Mouse (Mus musculus): ENCODE results near the gene Tmem131. TPM values are rescaled to one million over a fixed set of nuclear protein-coding genes. Genes with fewer than 3 reads are reported as not detected.
"Not testable (repeated sequence)": the region's sequence is repeated elsewhere in the genome, so short reads cannot be mapped to it uniquely, and the experiment has no call there.

The Tmem131 gene
- polyA plus RNA-seq, 1 experiment from 2014 or later: 16.6 TPM

- Histone ChIP-seq H3K4me3 (ENCODE audit: low read depth, low read length) (no peak overlapping the region), H3K4me1 (ENCODE audit: control insufficient read depth, insufficient read depth, low read length) (no peaks in the 10 kb centered on the region), H3K27me3 (ENCODE audit: control insufficient read depth, insufficient read depth, low read length) (no peaks in the 10 kb centered on the region), H3K27ac (replicated peaks; ENCODE audit: low read depth, low read length) (no peak overlapping the region), H3K9me3 (ENCODE audit: control insufficient read depth, low read length) (no peaks in the 10 kb centered on the region), H3K36me3 (ENCODE audit: control insufficient read depth, insufficient read depth, low read length) (peaks cover 8% of the 10 kb centered on the region; the same call in 1 of the 2 replicates), H3K9ac (ENCODE audit: low read length) (no peak overlapping the region), H3K4me2 (ENCODE audit: low read depth, severe bottlenecking) (no peak overlapping the region)
- ATAC-seq (ENCODE audit: insufficient number of reproducible peaks, low FRiP score, low TSS enrichment, low read depth) (no peak), DNase-seq (ENCODE audit: low spot score) (no peak)
- WGBS: 87% methylated on average over 12 of the region's 12 CpGs
These were observed 107.1 kb downstream of the Tmem131 start for GRCm38 (mm10) chr1:36836274-36836954.

- no peak overlapping the region for H3K9ac ChIP-seq (ENCODE audit: low read length)
- H3K4me2 ChIP-seq (ENCODE audit: low read depth, severe bottlenecking): no peak overlapping the region
- no peaks in the 10 kb centered on the region for H3K27me3 ChIP-seq (ENCODE audit: control insufficient read depth, insufficient read depth, low read length)
- 95% methylated on average over 3 of the region's 3 CpGs for WGBS
- no peak overlapping the region for H3K27ac ChIP-seq (replicated peaks; ENCODE audit: low read depth, low read length)
- H3K4me3 ChIP-seq (ENCODE audit: low read depth, low read length): no peak overlapping the region
- H3K4me1 ChIP-seq (ENCODE audit: control insufficient read depth, insufficient read depth, low read length): peaks cover 5% of the 10 kb centered on the region; the same call in 1 of the 2 replicates
- DNase-seq (ENCODE audit: low spot score) (no peak), ATAC-seq (ENCODE audit: insufficient number of reproducible peaks, low FRiP score, low TSS enrichment, low read depth) (no peak)
- peaks cover 8% of the 10 kb centered on the region; the same call in 1 of the 2 replicates for H3K36me3 ChIP-seq (ENCODE audit: control insufficient read depth, insufficient read depth, low read length)
- H3K9me3 ChIP-seq (ENCODE audit: control insufficient read depth, low read length): no peaks in the 10 kb centered on the region
These were observed 107.9 kb downstream of the Tmem131 start for GRCm38 (mm10) chr1:36835593-36835992.

DNA sequence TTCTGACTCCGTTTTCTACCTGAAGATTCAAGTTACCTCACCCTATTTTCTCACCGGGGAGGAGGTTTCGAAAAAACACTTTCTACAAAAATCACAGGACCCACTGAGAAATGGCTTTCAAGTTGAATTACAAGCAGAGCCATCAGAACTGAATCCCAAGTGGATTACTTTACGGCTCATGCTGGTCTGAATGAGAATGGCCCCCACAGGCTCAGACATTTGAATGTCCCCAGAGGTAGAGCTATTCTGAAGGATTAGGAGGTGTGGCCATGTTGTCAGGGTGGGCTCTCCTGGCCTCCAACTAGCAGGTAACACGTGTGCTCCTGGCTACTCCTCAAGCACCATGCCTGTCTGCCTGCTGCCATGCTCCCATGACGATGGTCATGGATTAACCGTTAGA, 109.4 kb downstream of the Tmem131 start:
- no peak overlapping the region for H3K27ac ChIP-seq (replicated peaks; ENCODE audit: low read depth, low read length)
- H3K4me3 ChIP-seq (ENCODE audit: low read depth, low read length): no peak overlapping the region
- H3K36me3 ChIP-seq (ENCODE audit: control insufficient read depth, insufficient read depth, low read length): peaks cover 6% of the 10 kb centered on the region; the same call in 1 of the 2 replicates
- ATAC-seq (ENCODE audit: insufficient number of reproducible peaks, low FRiP score, low TSS enrichment, low read depth) (no peak), DNase-seq (ENCODE audit: low spot score) (no peak)
- WGBS: 93% methylated on average over 7 of the region's 7 CpGs
- H3K4me1 ChIP-seq (ENCODE audit: control insufficient read depth, insufficient read depth, low read length): peaks cover 5% of the 10 kb centered on the region; the same call in 1 of the 2 replicates
- no peak overlapping the region for H3K4me2 ChIP-seq (ENCODE audit: low read depth, severe bottlenecking)
- no peaks in the 10 kb centered on the region for H3K9me3 ChIP-seq (ENCODE audit: control insufficient read depth, low read length)
- H3K27me3 ChIP-seq (ENCODE audit: control insufficient read depth, insufficient read depth, low read length): no peaks in the 10 kb centered on the region
- H3K9ac ChIP-seq (ENCODE audit: low read length): no peak overlapping the region

DNA sequence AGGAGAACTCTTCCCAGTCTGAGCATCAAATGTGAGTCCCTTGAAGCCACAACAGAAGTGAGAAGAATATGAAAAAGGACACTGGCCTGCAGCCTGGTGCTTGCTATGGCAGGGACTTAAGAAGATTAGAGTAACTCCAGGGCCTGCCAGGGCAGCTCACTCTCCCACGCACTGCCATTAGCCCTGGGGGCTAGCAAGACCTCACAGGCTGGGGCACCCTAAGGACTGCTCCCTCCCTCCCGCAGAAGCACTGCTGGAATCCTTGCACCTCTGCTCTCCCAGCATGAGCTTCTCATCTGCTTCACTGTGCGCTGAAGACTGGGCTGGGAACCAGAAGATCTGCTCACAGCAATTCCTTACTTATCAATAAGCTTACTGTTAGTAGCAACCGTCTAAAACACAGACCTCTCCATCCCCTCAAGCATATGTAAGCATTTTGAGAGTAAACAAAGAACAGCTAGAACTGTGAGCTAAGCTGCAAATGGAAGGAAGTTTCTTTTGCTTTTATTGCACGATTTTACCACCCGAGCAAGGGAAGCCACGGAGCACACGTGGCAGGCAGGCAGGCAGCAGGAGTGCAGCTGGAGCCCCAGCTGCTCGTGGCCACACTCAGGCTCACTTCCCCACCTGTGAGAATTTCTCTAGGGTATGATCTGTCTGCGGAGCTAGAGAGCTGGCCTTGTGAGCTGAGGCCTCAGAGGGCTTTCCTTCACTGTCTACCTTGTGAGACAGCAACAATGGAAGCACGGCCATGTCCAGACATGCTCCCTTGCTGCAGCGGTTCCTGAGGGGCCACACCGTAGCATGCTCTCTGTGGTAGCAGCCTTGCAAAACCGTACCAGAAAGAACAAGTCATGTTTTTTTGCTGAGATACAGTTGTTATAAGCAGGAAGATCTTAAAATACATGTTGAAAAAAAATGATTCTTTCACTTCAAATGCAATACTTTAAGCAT, 112.3 kb downstream of the Tmem131 start:
- Histone ChIP-seq H3K36me3 (ENCODE audit: control insufficient read depth, insufficient read depth, low read length) (peaks cover 11% of the 10 kb centered on the region; the same call in 1 of the 2 replicates), H3K4me2 (ENCODE audit: low read depth, severe bottlenecking) (peak overlapping the region; percentile 7; the same call in 1 of the 2 replicates), H3K27me3 (ENCODE audit: control insufficient read depth, insufficient read depth, low read length) (no peaks in the 10 kb centered on the region), H3K27ac (replicated peaks; ENCODE audit: low read depth, low read length) (peak overlapping the region; percentile 68), H3K9ac (ENCODE audit: low read length) (peak overlapping the region; percentile 7; the same call in 1 of the 2 replicates), H3K4me3 (ENCODE audit: low read depth, low read length) (no peak overlapping the region), H3K9me3 (ENCODE audit: control insufficient read depth, low read length) (no peaks in the 10 kb centered on the region), H3K4me1 (ENCODE audit: control insufficient read depth, insufficient read depth, low read length) (peaks cover 5% of the 10 kb centered on the region; the same call in 1 of the 2 replicates)
- DNase-seq (ENCODE audit: low spot score): peak; percentile 25
- no peak for ATAC-seq (ENCODE audit: insufficient number of reproducible peaks, low FRiP score, low TSS enrichment, low read depth)
- WGBS: 52% methylated on average over 14 of the region's 14 CpGs

DNA sequence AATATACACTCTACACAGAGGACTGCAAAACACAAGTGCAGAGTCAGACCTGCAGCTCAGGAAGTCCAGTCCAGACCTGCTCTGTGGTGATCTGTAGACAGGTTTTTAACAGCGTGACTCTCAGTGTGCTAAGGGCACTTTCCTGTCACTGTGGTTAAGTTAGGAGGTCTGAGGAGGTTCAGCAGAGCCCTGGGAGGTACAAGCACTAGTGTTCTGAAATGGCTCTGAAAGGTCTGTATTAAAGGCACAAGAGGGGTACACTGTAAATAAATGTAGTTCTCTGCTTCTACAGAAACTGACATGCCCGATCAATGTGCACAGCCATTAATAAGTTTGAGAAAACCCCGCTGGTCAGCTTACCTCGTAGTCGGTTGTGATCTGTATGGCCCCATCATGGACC, 119.1 kb downstream of the Tmem131 start:
- no peak for ATAC-seq (ENCODE audit: insufficient number of reproducible peaks, low FRiP score, low TSS enrichment, low read depth)
- H3K36me3 ChIP-seq (ENCODE audit: control insufficient read depth, insufficient read depth, low read length): peaks cover 12% of the 10 kb centered on the region; the same call in 1 of the 2 replicates
- H3K4me3 ChIP-seq (ENCODE audit: low read depth, low read length): no peak overlapping the region
- no peak overlapping the region for H3K27ac ChIP-seq (replicated peaks; ENCODE audit: low read depth, low read length)
- no peak overlapping the region for H3K4me2 ChIP-seq (ENCODE audit: low read depth, severe bottlenecking)
- DNase-seq (ENCODE audit: low spot score): no peak
- H3K4me1 ChIP-seq (ENCODE audit: control insufficient read depth, insufficient read depth, low read length): no peaks in the 10 kb centered on the region
- 94% methylated on average over 5 of the region's 5 CpGs for WGBS
- H3K9ac ChIP-seq (ENCODE audit: low read length): no peak overlapping the region
- no peaks in the 10 kb centered on the region for H3K27me3 ChIP-seq (ENCODE audit: control insufficient read depth, insufficient read depth, low read length)
- no peaks in the 10 kb centered on the region for H3K9me3 ChIP-seq (ENCODE audit: control insufficient read depth, low read length)

GRCm38 (mm10) chr1:36821918-36822317, 121.5 kb downstream of the Tmem131 start:
- 92% methylated on average over 4 of the region's 4 CpGs for WGBS

DNA sequence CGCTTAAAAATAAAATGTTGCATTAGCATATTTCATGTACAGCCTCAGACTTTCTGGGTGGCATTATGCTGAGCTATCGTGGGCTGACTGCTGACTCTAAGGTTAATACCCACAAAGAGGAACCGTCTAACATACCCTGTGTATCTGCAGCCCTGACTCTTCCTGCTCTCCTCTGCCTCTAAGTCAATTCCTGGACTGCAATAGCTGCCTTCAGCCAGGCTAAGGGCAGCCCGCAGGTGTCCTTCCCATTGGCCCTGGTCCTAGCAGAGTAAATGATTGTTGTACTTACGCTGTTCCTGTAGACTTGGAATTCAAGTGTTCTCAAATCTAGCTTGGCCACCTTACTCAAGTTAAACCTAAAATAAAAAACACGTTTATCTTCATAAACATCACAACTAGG, 128.3 kb downstream of the Tmem131 start:
- ATAC-seq (ENCODE audit: insufficient number of reproducible peaks, low FRiP score, low TSS enrichment, low read depth): no peak
- Histone ChIP-seq H3K27me3 (ENCODE audit: control insufficient read depth, insufficient read depth, low read length) (no peaks in the 10 kb centered on the region), H3K4me3 (ENCODE audit: low read depth, low read length) (no peak overlapping the region), H3K9me3 (ENCODE audit: control insufficient read depth, low read length) (no peaks in the 10 kb centered on the region), H3K4me2 (ENCODE audit: low read depth, severe bottlenecking) (no peak overlapping the region), H3K4me1 (ENCODE audit: control insufficient read depth, insufficient read depth, low read length) (no peaks in the 10 kb centered on the region), H3K36me3 (ENCODE audit: control insufficient read depth, insufficient read depth, low read length) (peaks cover 13% of the 10 kb centered on the region), H3K9ac (ENCODE audit: low read length) (no peak overlapping the region), H3K27ac (replicated peaks; ENCODE audit: low read depth, low read length) (no peak overlapping the region)
- WGBS: 92% methylated on average over 6 of the region's 6 CpGs
- DNase-seq (ENCODE audit: low spot score): no peak

More at GRCm38 (mm10) chr1:36821918-36822317, 121.5 kb downstream of the Tmem131 start:
- H3K4me1 ChIP-seq (ENCODE audit: control insufficient read depth, insufficient read depth, low read length); H3K4me2 ChIP-seq (ENCODE audit: low read depth, severe bottlenecking); DNase-seq (ENCODE audit: low spot score); H3K4me3 ChIP-seq (ENCODE audit: low read depth, low read length); ATAC-seq (ENCODE audit: insufficient number of reproducible peaks, low FRiP score, low TSS enrichment, low read depth); H3K9ac ChIP-seq (ENCODE audit: low read length); H3K27me3 ChIP-seq (ENCODE audit: control insufficient read depth, insufficient read depth, low read length); H3K9me3 ChIP-seq (ENCODE audit: control insufficient read depth, low read length); H3K27ac ChIP-seq (replicated peaks; ENCODE audit: low read depth, low read length): not testable (repeated sequence)
- peaks cover 13% of the 10 kb centered on the region for H3K36me3 ChIP-seq (ENCODE audit: control insufficient read depth, insufficient read depth, low read length)

- Histone ChIP-seq H3K27me3 (ENCODE audit: control insufficient read depth, insufficient read depth, low read length) (no peaks in the 10 kb centered on the region), H3K27ac (replicated peaks; ENCODE audit: low read depth, low read length) (no peak overlapping the region), H3K4me1 (ENCODE audit: control insufficient read depth, insufficient read depth, low read length) (no peaks in the 10 kb centered on the region), H3K36me3 (ENCODE audit: control insufficient read depth, insufficient read depth, low read length) (peaks cover 17% of the 10 kb centered on the region), H3K4me3 (ENCODE audit: low read depth, low read length) (no peak overlapping the region), H3K9ac (ENCODE audit: low read length) (no peak overlapping the region), H3K9me3 (ENCODE audit: control insufficient read depth, low read length) (no peaks in the 10 kb centered on the region), H3K4me2 (ENCODE audit: low read depth, severe bottlenecking) (no peak overlapping the region)
- 87% methylated on average over 5 of the region's 5 CpGs for WGBS
- no peak for DNase-seq (ENCODE audit: low spot score)
- ATAC-seq (ENCODE audit: insufficient number of reproducible peaks, low FRiP score, low TSS enrichment, low read depth): no peak
These were observed 129.1 kb downstream of the Tmem131 start for GRCm38 (mm10) chr1:36814271-36814903.
